Mouse (Mus musculus) liver, postnatal 0 days (tissue): Measurements from ENCODE around the gene St6gal1.

Source experiments
- CTCF ChIP-seq: sonication (generic); IDR thresholded peaks from 2 replicates; pipeline ENCODE4 v1.5.1; 2016; ENCODE audit warnings: antibody characterized with exemption, low read depth
- EP300 ChIP-seq: IDR thresholded peaks from 2 replicates; pipeline ENCODE4 v1.6.1; 2016; ENCODE audit warnings: antibody characterized with exemption, low read depth, mild to moderate bottlenecking

DNA sequence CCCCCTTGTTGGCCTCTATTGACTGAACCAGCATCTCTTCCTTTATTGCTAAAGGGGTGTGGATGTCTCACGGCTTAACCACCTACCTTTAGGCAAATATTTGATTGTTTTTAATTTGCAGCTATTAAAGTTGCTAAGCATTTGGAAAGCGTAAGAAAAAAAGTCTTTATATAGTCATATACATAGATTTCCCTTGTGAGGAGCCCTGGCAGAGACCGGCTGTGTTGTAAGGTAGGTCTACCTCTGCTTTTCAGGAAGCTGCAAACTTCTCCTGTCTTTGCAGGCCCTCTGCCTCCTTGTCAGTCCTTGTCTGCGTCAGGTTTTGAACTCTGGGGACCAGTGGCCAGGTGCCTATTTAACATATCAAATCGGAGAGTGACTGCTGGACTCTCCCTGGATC lies 38.3 kb downstream of the St6gal1 start:
- no peak for TF ChIP-seq CTCF
- no peak for TF ChIP-seq EP300
